Mouse (Mus musculus): ENCODE results near the gene Lhx2.

DNA sequence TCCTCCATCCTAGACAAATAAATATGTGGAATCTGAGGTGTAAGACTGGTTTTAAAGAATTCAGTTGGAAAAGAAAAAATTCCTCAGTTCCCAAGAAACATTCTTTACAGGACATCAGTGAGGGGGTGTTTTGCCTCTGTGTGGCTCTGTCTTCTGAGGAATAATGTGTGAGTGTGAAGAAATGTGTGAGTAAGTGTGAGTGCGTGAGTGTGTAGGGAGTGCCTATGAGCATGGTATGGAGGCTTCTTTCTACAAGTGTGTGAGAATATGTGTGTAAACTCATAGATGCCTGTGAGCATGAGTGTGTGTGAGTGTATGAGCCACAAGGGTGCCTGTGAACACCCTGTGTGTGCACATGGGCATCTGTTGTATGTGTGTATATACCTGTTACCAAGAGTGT is 63.5 kb downstream of the Lhx2 start:
- TF ChIP-seq CTCF (IDR thresholded peaks at IDR 0.05; ENCODE audit: low read depth): no peak
- TF ChIP-seq EP300 (IDR thresholded peaks at IDR 0.05; ENCODE audit: low read depth): no peak

All from heart, postnatal 0 days (tissue).